Mouse (Mus musculus) limb, embryonic 14.5 days (tissue): ENCODE results near the gene Slc16a6. TPM values are rescaled to one million over a fixed set of nuclear protein-coding genes. Genes with fewer than 3 reads are reported as not detected.

Experiments used
- ATAC-seq: fragments of 200-750 bp; cut with Nextera tagmentation; 2 replicates; pipeline ENCODE4 v1.8.0; 2017; ENCODE audit warnings: low read depth, moderate number of reproducible peaks, moderate TSS enrichment; ENCODE audit not compliant: low FRiP score
- DNase-seq: peaks from one replicate; pipeline ENCODE4 v3.0.0-alpha.2; 2015; ENCODE audit warnings: low spot score
- H3K27ac ChIP-seq: fragments of 300-500 bp; sonication (generic); replicated peaks from 2 replicates; pipeline ENCODE4 v1.5.1; 2014; ENCODE audit warnings: low read depth, mild to moderate bottlenecking, low read length, moderate library complexity, mixed read lengths
- H3K27me3 ChIP-seq: fragments of 300-500 bp; sonication (generic); 2 replicates; pipeline ENCODE4 v1.6.1; 2014; ENCODE audit warnings: low read length, mixed read lengths; ENCODE audit not compliant: control insufficient read depth, insufficient read depth
- H3K36me3 ChIP-seq: fragments of 300-500 bp; sonication (generic); 2 replicates; pipeline ENCODE4 v1.6.1; 2014; ENCODE audit warnings: mild to moderate bottlenecking, low read length, moderate library complexity, mixed read lengths; ENCODE audit not compliant: control insufficient read depth, insufficient read depth
- H3K4me1 ChIP-seq: fragments of 300-500 bp; sonication (generic); 2 replicates; pipeline ENCODE4 v1.6.1; 2014; ENCODE audit warnings: antibody characterized with exemption, low read length, mixed read lengths; ENCODE audit not compliant: control insufficient read depth, insufficient read depth
- H3K4me2 ChIP-seq: fragments of 300-500 bp; sonication (generic); replicated peaks from 2 replicates; pipeline ENCODE4 v1.6.1; 2014; ENCODE audit warnings: low read depth, mild to moderate bottlenecking, low read length, moderate library complexity; ENCODE audit not compliant: severe bottlenecking
- H3K4me3 ChIP-seq: fragments of 300-500 bp; sonication (generic); replicated peaks from 2 replicates; pipeline ENCODE4 v1.5.1; 2014; ENCODE audit warnings: low read length
- H3K9ac ChIP-seq: fragments of 300-500 bp; sonication (generic); 2 replicates; pipeline ENCODE4 v1.6.1; 2014; ENCODE audit warnings: mild to moderate bottlenecking, low read depth, low read length, moderate library complexity; ENCODE audit not compliant: severe bottlenecking
- H3K9me3 ChIP-seq: fragments of 300-500 bp; sonication (generic); 2 replicates; pipeline ENCODE4 v1.6.1; 2016; ENCODE audit warnings: low read length; ENCODE audit not compliant: control insufficient read depth
- POLR2A ChIP-seq: fragments of 200-500 bp; IDR thresholded peaks from 2 replicates; pipeline ENCODE4 v1.8.0; 2012; ENCODE audit warnings: inconsistent platforms, mild to moderate bottlenecking, moderate library complexity, borderline replicate concordance; ENCODE audit not compliant: insufficient read depth, insufficient read length; ENCODE audit errors: extremely low read depth
- WGBS: fragments of 180-500 bp; shearing (Covaris S2); extraction: QIAGEN DNeasy Blood & Tissue Kit; methylation state at CpG from one replicate; pipeline ENCODE4 v1.1.7; 2014; 5-methylcytosine and 5-hydroxymethylcytosine counted together
- polyA plus RNA-seq, 2 experiments: library from polyadenylated mRNA; depleted of rRNA in 1 of 2; stranded (reverse) in 1 of 2; unstranded in 1 of 2; fragments of >200 nt; fragmentation: Nextera tagmentation in 1 of 2; extraction: Ambion mirVana in 1 of 2; gene quantifications; 2 replicates each; pipeline versions ENCODE4 v1.2.1 to v1.2.3; 2012 to 2014

Gene Slc16a6
- polyA plus RNA-seq, 2 experiments: 2.9 to 5.9 TPM

GRCm38 (mm10) chr11:109421205-109421604 lies 52.2 kb downstream of the Slc16a6 start:
- WGBS: 64% methylated on average over 5 of the region's 5 CpGs
- DNase-seq: no peak
- no peaks in the 10 kb centered on the region for H3K36me3 ChIP-seq
- no peaks in the 10 kb centered on the region for H3K27me3 ChIP-seq
- H3K4me1 ChIP-seq: no peaks in the 10 kb centered on the region
- H3K9ac ChIP-seq: no peak overlapping the region
- ATAC-seq: no peak
- no peak overlapping the region for H3K27ac ChIP-seq
- H3K4me3 ChIP-seq: no peak overlapping the region
- TF ChIP-seq POLR2A: no peak
- no peaks in the 10 kb centered on the region for H3K9me3 ChIP-seq
- H3K4me2 ChIP-seq: no peak overlapping the region

GRCm38 (mm10) chr11:109420567-109420962 lies 52.8 kb downstream of the Slc16a6 start:
- Histone ChIP-seq H3K4me3 (no peak overlapping the region), H3K9me3 (no peaks in the 10 kb centered on the region), H3K9ac (no peak overlapping the region), H3K4me1 (no peaks in the 10 kb centered on the region), H3K36me3 (no peaks in the 10 kb centered on the region), H3K27ac (no peak overlapping the region), H3K4me2 (no peak overlapping the region), H3K27me3 (no peaks in the 10 kb centered on the region)
- WGBS: 77% methylated on average over 14 of the region's 14 CpGs
- ATAC-seq (no peak), DNase-seq (no peak)
- no peak for TF ChIP-seq POLR2A

- Histone ChIP-seq H3K9ac (no peak overlapping the region), H3K27ac (no peak overlapping the region), H3K36me3 (no peaks in the 10 kb centered on the region), H3K4me3 (no peak overlapping the region), H3K4me1 (no peaks in the 10 kb centered on the region), H3K27me3 (no peaks in the 10 kb centered on the region), H3K4me2 (no peak overlapping the region), H3K9me3 (no peaks in the 10 kb centered on the region)
- WGBS: 58% methylated on average over 16 of the region's 16 CpGs
- TF ChIP-seq POLR2A: no peak
- DNase-seq: no peak
- no peak for ATAC-seq
Measured at GRCm38 (mm10) chr11:109419961-109420566, 53.3 kb downstream of the Slc16a6 start.

GRCm38 (mm10) chr11:109419461-109419860 lies 53.9 kb downstream of the Slc16a6 start:
- 52% methylated on average over 4 of the region's 4 CpGs for WGBS
- H3K9ac ChIP-seq: no peak overlapping the region
- H3K4me1 ChIP-seq: no peaks in the 10 kb centered on the region
- H3K27me3 ChIP-seq: no peaks in the 10 kb centered on the region
- no peak overlapping the region for H3K4me3 ChIP-seq
- no peak for TF ChIP-seq POLR2A
- H3K27ac ChIP-seq: no peak overlapping the region
- no peaks in the 10 kb centered on the region for H3K9me3 ChIP-seq
- no peak for DNase-seq
- no peak overlapping the region for H3K4me2 ChIP-seq
- ATAC-seq: no peak
- H3K36me3 ChIP-seq: no peaks in the 10 kb centered on the region

GRCm38 (mm10) chr11:109417472-109418040 lies 55.8 kb downstream of the Slc16a6 start:
- Histone ChIP-seq H3K27ac (no peak overlapping the region), H3K9ac (no peak overlapping the region), H3K36me3 (no peaks in the 10 kb centered on the region), H3K4me3 (no peak overlapping the region), H3K9me3 (no peaks in the 10 kb centered on the region), H3K27me3 (no peaks in the 10 kb centered on the region), H3K4me2 (no peak overlapping the region), H3K4me1 (no peaks in the 10 kb centered on the region)
- ATAC-seq: no peak
- no peak for DNase-seq
- WGBS: 87% methylated on average over 9 of the region's 9 CpGs
- TF ChIP-seq POLR2A: no peak
